Mouse (Mus musculus) heart, postnatal 10 days (tissue): ENCODE measurements around the gene Efhd1. TPM values are rescaled to one million over a fixed set of nuclear protein-coding genes. Genes with fewer than 3 reads are reported as not detected.

Experiments used
- total RNA-seq, 2 experiments: library from RNA; stranded (reverse); gene quantifications; 2 replicates each; pipeline ENCODE4 v1.2.3; 2021

Efhd1 gene
- total RNA-seq, 2 experiments from 2014 or later, result 6.4 to 6.8 TPM

Other genes with a start within 250 kb of the Efhd1 start
- not detected for gene Alppl2, start 174.4 kb upstream of the Efhd1 start, total RNA-seq
- not detected for gene Alpi, start 162.8 kb upstream of the Efhd1 start, total RNA-seq
- gene Akp3, start 139.4 kb upstream of the Efhd1 start, total RNA-seq, result not detected
- gene Ecel1, start 107.8 kb upstream of the Efhd1 start, total RNA-seq, result not detected
- not detected for gene Prss56, start 81.0 kb upstream of the Efhd1 start, total RNA-seq
- gene Chrnd, start 73.8 kb upstream of the Efhd1 start, total RNA-seq, result not detected
- gene Chrng, start 59.7 kb upstream of the Efhd1 start, total RNA-seq, result not detected
- 10 to 100 TPM; 63.7 to 66.8 TPM for gene Eif4e2, start 50.4 kb upstream of the Efhd1 start, total RNA-seq
- 10 to 100 TPM; 46.6 to 53.5 TPM for gene Gigyf2, start 62.6 kb downstream of the Efhd1 start, total RNA-seq
- gene Kcnj13, start 130.4 kb downstream of the Efhd1 start, total RNA-seq, result not detected
- gene Snorc, start 205.9 kb downstream of the Efhd1 start, total RNA-seq, result not detected
- not detected for gene Neu2, start 245.5 kb downstream of the Efhd1 start, total RNA-seq